Mouse (Mus musculus) cerebellum, adult 2 months (tissue): ENCODE data around the gene Clasp2.

ENCODE experiments used
- CTCF ChIP-seq: fragments of 200-500 bp; IDR thresholded peaks from 2 replicates; pipeline ENCODE4 v1.5.1; 2011; ENCODE audit warnings: low read depth, mild to moderate bottlenecking, control low read depth, low read length, moderate library complexity, borderline replicate concordance; ENCODE audit not compliant: insufficient read depth
- POLR2A ChIP-seq: fragments of 200-500 bp; IDR thresholded peaks from 2 replicates; pipeline ENCODE4 v1.6.1; 2011; ENCODE audit warnings: low read length, control low read depth, borderline replicate concordance; ENCODE audit not compliant: insufficient read depth

GRCm38 (mm10) chr9:113802734-113803133 lies 61.5 kb downstream of the Clasp2 start:
- TF ChIP-seq CTCF (no peak), POLR2A (no peak)
